Mouse (Mus musculus) midbrain, embryonic 14.5 days (tissue): ENCODE data around the gene Foxr1. TPM values are rescaled to one million over a fixed set of nuclear protein-coding genes. Genes with fewer than 3 reads are reported as not detected.

ENCODE experiments used
- ATAC-seq: fragments of 200-750 bp; cut with Nextera tagmentation; 2 replicates; pipeline ENCODE4 v1.8.0; 2017; ENCODE audit warnings: moderate number of reproducible peaks, moderate library complexity; ENCODE audit not compliant: low FRiP score, low TSS enrichment
- DNase-seq: peaks from one replicate; pipeline ENCODE4 v3.0.0-alpha.2; 2015
- H3K27ac ChIP-seq: fragments of 300-500 bp; sonication (generic); replicated peaks from 2 replicates; pipeline ENCODE4 v1.5.1; 2014; ENCODE audit warnings: mild to moderate bottlenecking, low read depth, low read length, moderate library complexity
- H3K27me3 ChIP-seq: fragments of 300-500 bp; sonication (generic); 2 replicates; pipeline ENCODE4 v1.6.1; 2014; ENCODE audit warnings: low read length, control low read depth, mixed read lengths; ENCODE audit not compliant: control insufficient read depth, insufficient read depth
- H3K36me3 ChIP-seq: fragments of 300-500 bp; sonication (generic); 2 replicates; pipeline ENCODE4 v1.6.1; 2014; ENCODE audit warnings: low read length, control low read depth; ENCODE audit not compliant: control insufficient read depth, insufficient read depth
- H3K4me1 ChIP-seq: fragments of 300-500 bp; sonication (generic); 2 replicates; pipeline ENCODE4 v1.6.1; 2014; ENCODE audit warnings: mild to moderate bottlenecking, antibody characterized with exemption, low read length, control low read depth; ENCODE audit not compliant: control insufficient read depth, insufficient read depth
- H3K4me2 ChIP-seq: fragments of 300-500 bp; sonication (generic); 2 replicates; pipeline ENCODE4 v1.6.1; 2014; ENCODE audit warnings: mild to moderate bottlenecking, low read length, moderate library complexity
- H3K4me3 ChIP-seq: fragments of 300-500 bp; sonication (generic); replicated peaks from 2 replicates; pipeline ENCODE4 v1.5.1; 2014; ENCODE audit warnings: low read depth, low read length
- H3K9ac ChIP-seq: fragments of 300-500 bp; sonication (generic); replicated peaks from 2 replicates; pipeline ENCODE4 v1.6.1; 2014; ENCODE audit warnings: mild to moderate bottlenecking, low read length, moderate library complexity
- H3K9me3 ChIP-seq: fragments of 300-500 bp; sonication (generic); 2 replicates; pipeline ENCODE4 v1.6.1; 2016; ENCODE audit warnings: low read length, control low read depth, mixed read lengths; ENCODE audit not compliant: control insufficient read depth
- WGBS: fragments of 180-500 bp; shearing (Covaris S2); extraction: QIAGEN DNeasy Blood & Tissue Kit; methylation state at CpG from one replicate; pipeline ENCODE4 v1.1.7; 2014; 5-methylcytosine and 5-hydroxymethylcytosine counted together
- polyA plus RNA-seq: library from polyadenylated mRNA; unstranded; fragments of >200 nt; fragmentation: Nextera tagmentation; extraction: Ambion mirVana; gene quantifications from 2 replicates; pipeline ENCODE4 v1.2.1, GENCODE M21; 2014

The Foxr1 gene
- polyA plus RNA-seq, 1 experiment from 2014 or later: not detected

- Histone ChIP-seq H3K4me3 (no peak overlapping the region), H3K36me3 (peaks cover 55% of the 10 kb centered on the region)
These were observed 41.7 kb downstream of the Foxr1 start for GRCm38 (mm10) chr9:44399114-44399794.

GRCm38 (mm10) chr9:44398551-44398950, 42.4 kb downstream of the Foxr1 start:
- Histone ChIP-seq H3K4me3 (peak overlapping the region; percentile 2; the same call in 1 of the 2 replicates), H3K4me2 (peak overlapping the region; percentile 96), H3K27me3 (no peaks in the 10 kb centered on the region), H3K36me3 (peaks cover 48% of the 10 kb centered on the region), H3K4me1 (peaks cover 14% of the 10 kb centered on the region), H3K9me3 (no peaks in the 10 kb centered on the region), H3K9ac (no peak overlapping the region; the same call in 1 of the 2 replicates), H3K27ac (no peak overlapping the region)
- ATAC-seq (no peak), DNase-seq (no peak)
- WGBS: 84% methylated on average over 9 of the region's 9 CpGs

More at GRCm38 (mm10) chr9:44399114-44399794, 41.7 kb downstream of the Foxr1 start:
- DNase-seq: no peak
- Histone ChIP-seq H3K9ac (no peak overlapping the region), H3K9me3 (no peaks in the 10 kb centered on the region), H3K4me2 (no peak overlapping the region), H3K27me3 (no peaks in the 10 kb centered on the region), H3K27ac (no peak overlapping the region), H3K4me1 (peaks cover 14% of the 10 kb centered on the region)
- WGBS: 86% methylated on average over 13 of the region's 13 CpGs
- no peak for ATAC-seq

- Histone ChIP-seq H3K27me3 (no peaks in the 10 kb centered on the region), H3K4me1 (peaks cover 14% of the 10 kb centered on the region), H3K9me3 (no peaks in the 10 kb centered on the region), H3K36me3 (peaks cover 43% of the 10 kb centered on the region), H3K9ac (peak overlapping the region; percentile 76; the same call in 1 of the 2 replicates), H3K4me3 (peak overlapping the region; percentile 71), H3K27ac (peak overlapping the region; percentile 89; the same call in 1 of the 2 replicates), H3K4me2 (peak overlapping the region; percentile 96)
- DNase-seq (peak; percentile 45), ATAC-seq (no peak)
- WGBS: 14% methylated on average over 4 of the region's 4 CpGs
These were observed 42.8 kb downstream of the Foxr1 start for GRCm38 (mm10) chr9:44398087-44398486.

- Histone ChIP-seq H3K4me3 (peak within 1 kb of the TSS; percentile 71), H3K9me3 (no peaks in the 10 kb centered on the region), H3K4me1 (peaks cover 14% of the 10 kb centered on the region), H3K27me3 (no peaks in the 10 kb centered on the region), H3K36me3 (peaks cover 37% of the 10 kb centered on the region), H3K9ac (peak within 1 kb of the TSS; percentile 76), H3K4me2 (peak within 1 kb of the TSS; percentile 96), H3K27ac (peak within 1 kb of the TSS; percentile 89)
- DNase-seq (peak; percentile 95), ATAC-seq (peak; percentile 97)
- under 1% methylated on average over 43 of the region's 43 CpGs for WGBS
These were observed 44.1 kb downstream of the Foxr1 start, which contains the start of gene Slc37a4 for GRCm38 (mm10) chr9:44396684-44397411. Gene Slc37a4, plus strand, starts transcription at chr9:44396852.

- Histone ChIP-seq H3K9me3 (no peaks in the 10 kb centered on the region), H3K27me3 (no peaks in the 10 kb centered on the region), H3K4me1 (no peaks in the 10 kb centered on the region; the same call in 1 of the 2 replicates), H3K27ac (no peak overlapping the region), H3K9ac (no peak overlapping the region), H3K36me3 (peaks cover 56% of the 10 kb centered on the region), H3K4me2 (no peak overlapping the region), H3K4me3 (no peak overlapping the region)
- DNase-seq (peak; percentile 86), ATAC-seq (no peak)
- 34% methylated on average over 4 of the region's 4 CpGs for WGBS
These were observed 49.5 kb downstream of the Foxr1 start for GRCm38 (mm10) chr9:44391466-44391865.

- Histone ChIP-seq H3K9me3 (no peaks in the 10 kb centered on the region), H3K4me2 (no peak overlapping the region), H3K4me1 (no peaks in the 10 kb centered on the region), H3K4me3 (no peak overlapping the region), H3K27ac (no peak overlapping the region), H3K27me3 (no peaks in the 10 kb centered on the region), H3K36me3 (peaks cover 78% of the 10 kb centered on the region), H3K9ac (no peak overlapping the region)
- peak; percentile 73 for DNase-seq
- WGBS: 61% methylated on average over 8 of the region's 8 CpGs
- ATAC-seq: no peak
These were observed 51.7 kb downstream of the Foxr1 start for GRCm38 (mm10) chr9:44389273-44389672.

GRCm38 (mm10) chr9:44387221-44387620, 53.7 kb downstream of the Foxr1 start:
- ATAC-seq (no peak), DNase-seq (no peak)
- H3K27ac ChIP-seq: no peak overlapping the region
- H3K9ac ChIP-seq: no peak overlapping the region
- no peaks in the 10 kb centered on the region for H3K4me1 ChIP-seq
- no peak overlapping the region for H3K4me2 ChIP-seq
- no peaks in the 10 kb centered on the region for H3K27me3 ChIP-seq
- peaks cover 95% of the 10 kb centered on the region for H3K36me3 ChIP-seq
- H3K4me3 ChIP-seq: no peak overlapping the region
- no peaks in the 10 kb centered on the region for H3K9me3 ChIP-seq
- 81% methylated on average over 3 of the region's 3 CpGs for WGBS

- Histone ChIP-seq H3K9me3 (no peaks in the 10 kb centered on the region), H3K27me3 (no peaks in the 10 kb centered on the region), H3K4me2 (no peak overlapping the region), H3K4me1 (peaks cover 9% of the 10 kb centered on the region), H3K27ac (no peak overlapping the region), H3K36me3 (peaks cover 90% of the 10 kb centered on the region), H3K9ac (no peak overlapping the region), H3K4me3 (no peak overlapping the region)
- no peak for DNase-seq
- no peak for ATAC-seq
- WGBS: 94% methylated on average over 13 of the region's 13 CpGs
These were observed 56.3 kb downstream of the Foxr1 start for GRCm38 (mm10) chr9:44384596-44384995.
